Comparison of ENCODE assay signal across 8 mouse cellular contexts in the genomic region with DNA sequence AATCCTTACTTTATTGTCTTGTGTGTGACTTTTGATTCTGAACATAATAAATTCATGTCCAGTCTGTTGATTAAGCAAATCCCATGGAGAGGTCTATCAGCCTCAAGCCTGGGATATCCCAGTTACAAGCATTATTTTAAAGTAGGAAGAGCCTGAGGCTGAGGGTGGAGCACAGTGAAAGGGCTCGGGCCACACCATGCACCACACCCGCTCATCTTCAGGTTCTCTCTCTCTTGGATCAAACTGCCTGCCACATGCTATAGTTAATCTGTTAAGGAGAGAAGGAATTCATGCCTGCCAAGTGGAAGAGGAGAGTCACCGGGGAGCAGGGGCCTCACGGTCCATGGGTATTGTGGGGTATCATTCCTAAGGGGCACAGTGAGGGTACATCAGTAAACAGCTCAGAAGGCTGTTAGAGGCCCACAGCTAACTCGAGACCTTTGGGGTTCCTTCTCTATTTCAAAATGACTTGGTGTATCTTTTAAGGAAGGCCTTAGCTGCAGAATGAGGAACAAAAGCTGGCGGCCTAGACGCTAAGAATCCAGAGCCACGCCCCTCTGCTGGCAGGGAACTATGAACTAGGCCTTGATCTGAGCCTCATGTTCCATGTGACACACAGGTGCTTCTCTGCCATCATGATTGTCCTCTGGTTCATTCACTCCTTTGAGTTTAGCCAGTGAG. TPM values are rescaled to one million over a fixed set of nuclear protein-coding genes. Genes with fewer than 3 reads are reported as not detected.
A peak's percentile ranks its signal among the peaks of the same experiment; 100 is the strongest.
DNase-seq lines count a peak whose midpoint lies in the region; ATAC-seq lines count a peak whose summit lies in the region.

No protein-coding gene starts in this region.

- H3K9ac ChIP-seq in forebrain, embryonic 14.5 days (ENCODE audit: low read length): no peak overlapping the region

- H3K27me3 ChIP-seq in forebrain, embryonic 14.5 days (replicated peaks; ENCODE audit: control insufficient read depth, insufficient read depth, low read length): no peaks in the 10 kb centered on the region

- H3K4me2 ChIP-seq in forebrain, embryonic 14.5 days (ENCODE audit: low read length): no peak overlapping the region

- no peaks in the 10 kb centered on the region; the same call in 1 of the 2 replicates for H3K9me3 ChIP-seq in forebrain, embryonic 14.5 days (replicated peaks; ENCODE audit: control insufficient read depth, low read length)

- H3K36me3 ChIP-seq in forebrain, embryonic 14.5 days (ENCODE audit: control insufficient read depth, insufficient read depth, low read length): no peaks in the 10 kb centered on the region

- peak; percentile 23 to 50 for DNase-seq in adrenal gland, adult (ENCODE audit: inconsistent age in 2 of 2, low spot score in 1 of 2)
- no peak for DNase-seq in adrenal gland, adult 18-20 months (ENCODE audit: low spot score in 2 of 2)
- peak; percentile 58 to 63 for DNase-seq in right cerebral cortex, postnatal 10 days (ENCODE audit: low spot score in 2 of 2)
- no peak for DNase-seq in right cerebral cortex, postnatal 25 days
- peak; percentile 65 to 69 for DNase-seq in lung, postnatal 4 days
- DNase-seq in thymus, postnatal 36 days: peak; percentile 55 to 79
- DNase-seq in forebrain, embryonic 14.5 days (ENCODE audit: low spot score): no peak
- no peak for DNase-seq in right cerebral cortex, postnatal 36 days (ENCODE audit: low spot score in 2 of 2)

- no peak overlapping the region for H3K27ac ChIP-seq in forebrain, embryonic 14.5 days (ENCODE audit: low read depth, low read length)

- no peak for ATAC-seq in forebrain, embryonic 14.5 days

- no peak overlapping the region for H3K4me3 ChIP-seq in forebrain, embryonic 14.5 days (ENCODE audit: low read depth, low read length)

- no peaks in the 10 kb centered on the region for H3K4me1 ChIP-seq in forebrain, embryonic 14.5 days (ENCODE audit: control insufficient read depth, insufficient read depth, low read length)

- WGBS in forebrain, embryonic 14.5 days: 73% methylated on average over 8 of the region's 8 CpGs

RNA-seq across cellular contexts. Expression of a gene that starts 39.0 kb away (rescaled TPM):
- 10 to 100 TPM; 15.8 to 29.3 TPM for total RNA-seq in adrenal gland, adult 18-20 months (2021)
- polyA plus RNA-seq in forebrain, embryonic 14.5 days (2014; fragmentation: Nextera tagmentation; extraction: Ambion mirVana): 3.3 and 5.3 TPM in 2 replicates

Comparison
In these comparisons a context has a peak if more than half of its experiments do, and no peak if none do; other contexts are left out.
1. DNase-seq: peak in adrenal gland, adult (2 of 2), right cerebral cortex, postnatal 10 days (2 of 2), lung, postnatal 4 days (2 of 2) and thymus, postnatal 36 days (2 of 2); none in adrenal gland, adult 18-20 months (0 of 2), right cerebral cortex, postnatal 25 days (single experiment), forebrain, embryonic 14.5 days (single experiment) and right cerebral cortex, postnatal 36 days (0 of 2).